Mouse (Mus musculus): ENCODE data around the gene Rbms3. TPM values are rescaled to one million over a fixed set of nuclear protein-coding genes. Genes with fewer than 3 reads are reported as not detected.

Gene Rbms3
- total and polyA plus RNA-seq, 2 experiments, result 2.4 to 4.0 TPM

- Histone ChIP-seq H3K27me3 (ENCODE audit: control insufficient read depth, insufficient read depth, low read length) (no peaks in the 10 kb centered on the region), H3K27ac (replicated peaks; ENCODE audit: insufficient read depth, low read depth, low read length) (no peak overlapping the region), H3K36me3 (ENCODE audit: control insufficient read depth, insufficient read depth, low read length) (no peaks in the 10 kb centered on the region), H3K9ac (ENCODE audit: low read depth, low read length) (no peak overlapping the region), H3K4me1 (ENCODE audit: control insufficient read depth, insufficient read depth, low read length) (no peaks in the 10 kb centered on the region), H3K79me2 (ENCODE audit: control insufficient read depth, insufficient read depth, low read length) (no peaks in the 10 kb centered on the region), H3K4me3 (ENCODE audit: insufficient read depth, low read depth, low read length) (no peak overlapping the region)
- no peak for DNase-seq (ENCODE audit: extremely low read depth, low read depth, low spot score)
- 94% methylated on average over 5 of the region's 5 CpGs for WGBS
- TF ChIP-seq POLR2A (IDR thresholded peaks at IDR 0.05; ENCODE audit: extremely low read depth, insufficient read depth, low read length), result no peak
- no peak for TF ChIP-seq CTCF (IDR thresholded peaks at IDR 0.05; ENCODE audit: low read depth, low read length)
Observed at GRCm38 (mm10) chr9:117100181-117100580, 529.5 kb downstream of the Rbms3 start.

- no peak overlapping the region for H3K9ac ChIP-seq (ENCODE audit: low read depth, low read length)
- no peaks in the 10 kb centered on the region for H3K4me1 ChIP-seq (ENCODE audit: control insufficient read depth, insufficient read depth, low read length)
- no peaks in the 10 kb centered on the region for H3K27me3 ChIP-seq (ENCODE audit: control insufficient read depth, insufficient read depth, low read length)
- no peak for TF ChIP-seq POLR2A (IDR thresholded peaks at IDR 0.05; ENCODE audit: extremely low read depth, insufficient read depth, low read length)
- TF ChIP-seq CTCF (IDR thresholded peaks at IDR 0.05; ENCODE audit: low read depth, low read length), result no peak
- H3K4me3 ChIP-seq (ENCODE audit: insufficient read depth, low read depth, low read length), result no peak overlapping the region
- H3K36me3 ChIP-seq (ENCODE audit: control insufficient read depth, insufficient read depth, low read length), result no peaks in the 10 kb centered on the region
- H3K79me2 ChIP-seq (ENCODE audit: control insufficient read depth, insufficient read depth, low read length), result no peaks in the 10 kb centered on the region
- no peak for DNase-seq (ENCODE audit: extremely low read depth, low read depth, low spot score)
- H3K27ac ChIP-seq (replicated peaks; ENCODE audit: insufficient read depth, low read depth, low read length), result no peak overlapping the region
- 94% methylated on average over 6 of the region's 6 CpGs for WGBS
Observed at GRCm38 (mm10) chr9:117093551-117093950, 536.2 kb downstream of the Rbms3 start.

DNA sequence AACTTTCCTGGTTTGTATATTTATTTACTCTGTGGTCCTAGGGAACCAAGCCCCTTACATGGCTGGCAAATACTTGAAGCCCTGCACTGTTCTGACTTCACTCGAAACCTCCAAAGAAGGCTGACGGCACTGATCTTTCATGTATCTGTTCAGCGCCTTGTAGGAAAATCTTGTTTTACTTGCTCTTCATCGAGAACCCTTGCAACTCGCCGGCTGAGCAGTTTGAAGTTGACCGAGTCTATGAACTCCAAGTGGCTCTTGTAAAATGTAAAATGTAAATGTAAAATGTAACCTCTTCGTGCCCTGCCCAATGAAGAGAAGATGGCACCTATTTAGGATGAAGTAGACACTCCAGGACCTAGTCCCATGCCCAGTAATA, 537.5 kb downstream of the Rbms3 start:
- H3K79me2 ChIP-seq (ENCODE audit: control insufficient read depth, insufficient read depth, low read length), result no peaks in the 10 kb centered on the region
- H3K4me1 ChIP-seq (ENCODE audit: control insufficient read depth, insufficient read depth, low read length), result no peaks in the 10 kb centered on the region
- TF ChIP-seq POLR2A (IDR thresholded peaks at IDR 0.05; ENCODE audit: extremely low read depth, insufficient read depth, low read length) (no peak), CTCF (IDR thresholded peaks at IDR 0.05; ENCODE audit: low read depth, low read length) (no peak)
- no peak overlapping the region for H3K9ac ChIP-seq (ENCODE audit: low read depth, low read length)
- 94% methylated on average over 8 of the region's 8 CpGs for WGBS
- no peaks in the 10 kb centered on the region for H3K36me3 ChIP-seq (ENCODE audit: control insufficient read depth, insufficient read depth, low read length)
- no peak overlapping the region for H3K27ac ChIP-seq (replicated peaks; ENCODE audit: insufficient read depth, low read depth, low read length)
- H3K27me3 ChIP-seq (ENCODE audit: control insufficient read depth, insufficient read depth, low read length), result no peaks in the 10 kb centered on the region
- no peak for DNase-seq (ENCODE audit: extremely low read depth, low read depth, low spot score)
- no peak overlapping the region for H3K4me3 ChIP-seq (ENCODE audit: insufficient read depth, low read depth, low read length)

DNA sequence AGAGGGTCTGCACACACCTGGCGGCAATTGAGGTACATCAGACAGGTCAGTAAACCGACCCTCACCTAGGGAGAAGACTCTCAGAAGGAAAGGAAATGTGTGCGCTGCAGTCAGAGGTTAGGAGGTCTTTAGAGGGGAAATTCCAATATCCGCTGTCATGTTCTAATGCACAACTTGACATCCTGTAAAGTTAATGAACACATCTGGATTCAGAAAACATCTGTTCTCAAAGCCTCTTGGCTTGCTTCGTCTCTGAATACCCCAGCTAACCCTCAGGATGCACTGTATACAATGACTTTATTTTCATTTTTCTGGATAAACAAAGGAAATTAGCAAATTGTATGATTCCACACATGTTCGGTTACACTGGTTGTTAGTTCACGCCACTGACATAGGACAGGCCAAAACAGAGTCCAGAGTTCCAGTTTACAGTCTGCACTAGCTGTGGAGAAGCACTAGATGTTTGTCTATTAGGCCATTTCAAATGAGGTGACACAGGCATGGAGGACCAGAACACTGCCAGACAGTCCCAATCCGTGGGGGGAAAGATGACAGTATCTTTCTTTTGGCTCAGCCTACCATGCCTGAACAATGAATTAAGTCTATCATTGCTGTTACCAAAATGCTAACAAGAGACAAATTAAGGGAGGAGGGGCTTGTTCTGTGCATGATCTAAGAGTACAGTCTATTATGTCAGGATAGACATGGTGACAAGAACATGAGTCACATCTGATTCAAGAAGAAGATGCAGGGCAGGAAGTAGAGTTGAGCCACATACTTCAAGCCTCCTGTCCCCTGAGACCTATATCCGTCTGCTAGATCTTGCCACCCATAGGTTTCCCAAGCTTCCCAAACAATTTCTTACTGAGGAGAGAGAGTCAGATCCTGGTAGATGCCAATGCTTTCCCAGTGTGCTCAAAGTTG, 538.2 kb downstream of the Rbms3 start:
- no peaks in the 10 kb centered on the region for H3K4me1 ChIP-seq (ENCODE audit: control insufficient read depth, insufficient read depth, low read length)
- no peak for DNase-seq (ENCODE audit: extremely low read depth, low read depth, low spot score)
- 80% methylated on average over 9 of the region's 9 CpGs for WGBS
- H3K36me3 ChIP-seq (ENCODE audit: control insufficient read depth, insufficient read depth, low read length), result no peaks in the 10 kb centered on the region
- H3K4me3 ChIP-seq (ENCODE audit: insufficient read depth, low read depth, low read length), result no peak overlapping the region
- TF ChIP-seq POLR2A (IDR thresholded peaks at IDR 0.05; ENCODE audit: extremely low read depth, insufficient read depth, low read length) (no peak), CTCF (IDR thresholded peaks at IDR 0.05; ENCODE audit: low read depth, low read length) (no peak)
- H3K9ac ChIP-seq (ENCODE audit: low read depth, low read length), result no peak overlapping the region
- no peak overlapping the region for H3K27ac ChIP-seq (replicated peaks; ENCODE audit: insufficient read depth, low read depth, low read length)
- H3K27me3 ChIP-seq (ENCODE audit: control insufficient read depth, insufficient read depth, low read length), result no peaks in the 10 kb centered on the region
- no peaks in the 10 kb centered on the region for H3K79me2 ChIP-seq (ENCODE audit: control insufficient read depth, insufficient read depth, low read length)

DNA sequence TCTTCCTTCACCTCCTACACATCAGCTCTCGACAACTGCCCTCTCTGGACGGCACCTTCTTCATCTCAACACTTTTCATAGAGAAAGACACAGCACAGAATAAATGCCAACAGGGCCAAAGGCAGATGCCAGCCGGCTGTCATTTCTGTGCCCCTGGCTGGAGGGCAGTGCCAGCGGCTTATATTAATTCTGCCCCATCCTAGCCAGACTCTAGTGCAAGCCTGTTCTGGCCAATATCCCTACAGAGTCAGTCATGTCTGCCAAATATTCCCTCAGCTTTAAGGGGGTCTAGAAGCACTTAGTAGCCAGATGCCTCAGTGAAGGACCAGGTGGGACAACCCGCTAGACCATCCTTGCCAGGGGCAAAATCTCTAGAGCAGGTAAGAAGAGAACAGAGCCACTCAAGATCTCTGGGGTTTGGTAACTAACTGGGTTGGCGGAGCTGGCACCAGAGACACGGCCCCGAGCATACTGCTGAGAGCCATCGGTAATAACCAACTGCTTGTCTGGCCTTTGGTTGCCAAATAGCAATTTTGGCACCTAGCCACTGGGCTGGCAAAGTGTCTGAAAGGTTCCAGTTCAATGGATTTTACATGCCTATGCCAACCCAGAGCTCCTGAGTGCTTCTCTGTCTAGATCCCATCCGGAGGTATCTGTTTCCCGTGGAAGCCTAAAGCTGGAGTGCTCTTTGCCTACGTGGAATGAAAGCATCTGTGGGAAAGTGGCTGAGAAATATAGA, 540.1 kb downstream of the Rbms3 start:
- WGBS, result 69% methylated on average over 12 of the region's 12 CpGs
- DNase-seq (ENCODE audit: extremely low read depth, low read depth, low spot score), result peak; percentile 69

More for the DNA sequence above, 540.1 kb downstream of the Rbms3 start:
- Histone ChIP-seq H3K27ac (replicated peaks; ENCODE audit: insufficient read depth, low read depth, low read length) (no peak overlapping the region), H3K4me3 (ENCODE audit: insufficient read depth, low read depth, low read length) (no peak overlapping the region), H3K36me3 (ENCODE audit: control insufficient read depth, insufficient read depth, low read length) (no peaks in the 10 kb centered on the region), H3K79me2 (ENCODE audit: control insufficient read depth, insufficient read depth, low read length) (no peaks in the 10 kb centered on the region), H3K9ac (ENCODE audit: low read depth, low read length) (no peak overlapping the region), H3K27me3 (ENCODE audit: control insufficient read depth, insufficient read depth, low read length) (no peaks in the 10 kb centered on the region), H3K4me1 (ENCODE audit: control insufficient read depth, insufficient read depth, low read length) (no peaks in the 10 kb centered on the region)
- no peak for TF ChIP-seq POLR2A (IDR thresholded peaks at IDR 0.05; ENCODE audit: extremely low read depth, insufficient read depth, low read length)
- TF ChIP-seq CTCF (IDR thresholded peaks at IDR 0.05; ENCODE audit: low read depth, low read length), result no peak

Measured in liver, adult 2 months (tissue).